Mouse (Mus musculus): ENCODE results near the gene 1700001P01Rik. TPM values are rescaled to one million over a fixed set of nuclear protein-coding genes. Genes with fewer than 3 reads are reported as not detected.
A peak's percentile ranks its signal among the peaks of the same experiment; 100 is the strongest.

1700001P01Rik gene
- polyA plus RNA-seq, 1 experiment from 2014 or later: 0.31 TPM

- Histone ChIP-seq H3K9ac (replicated peaks) (no peak overlapping the region; the same call in 1 of the 2 replicates), H3K9me3 (no peaks in the 10 kb centered on the region), H3K27ac (replicated peaks) (0 out of 2 replicates have a peak overlapping the region, but pooled peaks have one; percentile 49), H3K27me3 (no peaks in the 10 kb centered on the region), H3K4me2 (replicated peaks) (no peak overlapping the region), H3K4me1 (peaks cover 92% of the 10 kb centered on the region), H3K4me3 (no peak overlapping the region), H3K36me3 (peaks cover 25% of the 10 kb centered on the region)
- 36% methylated on average over 5 of the region's 5 CpGs for WGBS
- ATAC-seq (ENCODE audit: low FRiP score, low read depth): no peak
These were observed 33.0 kb upstream of the 1700001P01Rik start for GRCm38 (mm10) chr11:97808621-97809234.

- H3K36me3 ChIP-seq: peaks cover 23% of the 10 kb centered on the region
- H3K9ac ChIP-seq (replicated peaks): no peak overlapping the region
- ATAC-seq (ENCODE audit: low FRiP score, low read depth): no peak
- no peak overlapping the region for H3K4me3 ChIP-seq
- H3K4me1 ChIP-seq: peaks cover 85% of the 10 kb centered on the region
- 85% methylated on average over 2 of the region's 2 CpGs for WGBS
- H3K4me2 ChIP-seq (replicated peaks): no peak overlapping the region
- H3K9me3 ChIP-seq: no peaks in the 10 kb centered on the region
- no peak overlapping the region for H3K27ac ChIP-seq (replicated peaks)
- no peaks in the 10 kb centered on the region for H3K27me3 ChIP-seq
These were observed 32.4 kb upstream of the 1700001P01Rik start for GRCm38 (mm10) chr11:97808093-97808492.

GRCm38 (mm10) chr11:97807626-97808025 lies 31.9 kb upstream of the 1700001P01Rik start:
- H3K4me1 ChIP-seq: peaks cover 81% of the 10 kb centered on the region
- H3K4me2 ChIP-seq (replicated peaks): no peak overlapping the region

GRCm38 (mm10) chr11:97806613-97806964 lies 30.9 kb upstream of the 1700001P01Rik start:
- H3K27ac ChIP-seq (replicated peaks): peak overlapping the region; percentile 74; the same call in 1 of the 2 replicates
- H3K4me1 ChIP-seq: peaks cover 79% of the 10 kb centered on the region
- H3K9me3 ChIP-seq: no peaks in the 10 kb centered on the region
- peak overlapping the region; percentile 36; the same call in 1 of the 2 replicates for H3K4me2 ChIP-seq (replicated peaks)
- peaks cover 23% of the 10 kb centered on the region for H3K36me3 ChIP-seq
- H3K9ac ChIP-seq (replicated peaks): no peak overlapping the region
- ATAC-seq (ENCODE audit: low FRiP score, low read depth): no peak
- H3K27me3 ChIP-seq: no peaks in the 10 kb centered on the region
- H3K4me3 ChIP-seq: no peak overlapping the region
- 64% methylated on average over 7 of the region's 7 CpGs for WGBS

More at GRCm38 (mm10) chr11:97807626-97808025, 31.9 kb upstream of the 1700001P01Rik start:
- H3K27ac ChIP-seq (replicated peaks): peak overlapping the region; percentile 8; the same call in 1 of the 2 replicates
- no peak overlapping the region for H3K9ac ChIP-seq (replicated peaks)
- no peak for ATAC-seq (ENCODE audit: low FRiP score, low read depth)
- H3K9me3 ChIP-seq: no peaks in the 10 kb centered on the region
- 53% methylated on average over 6 of the region's 6 CpGs for WGBS
- H3K27me3 ChIP-seq: no peaks in the 10 kb centered on the region
- H3K4me3 ChIP-seq: no peak overlapping the region
- H3K36me3 ChIP-seq: peaks cover 23% of the 10 kb centered on the region

GRCm38 (mm10) chr11:97805662-97806612 lies 30.2 kb upstream of the 1700001P01Rik start:
- Histone ChIP-seq H3K4me3 (peak overlapping the region; percentile 11; the same call in 1 of the 2 replicates), H3K27ac (replicated peaks) (peak overlapping the region; percentile 74), H3K4me1 (peaks cover 79% of the 10 kb centered on the region), H3K36me3 (peaks cover 23% of the 10 kb centered on the region), H3K27me3 (no peaks in the 10 kb centered on the region), H3K9ac (replicated peaks) (peak overlapping the region; percentile 17; the same call in 1 of the 2 replicates), H3K4me2 (replicated peaks) (peak overlapping the region; percentile 36), H3K9me3 (no peaks in the 10 kb centered on the region)
- 42% methylated on average over 15 of the region's 15 CpGs for WGBS
- ATAC-seq (ENCODE audit: low FRiP score, low read depth): peak; percentile 75

GRCm38 (mm10) chr11:97804841-97805661 lies 29.3 kb upstream of the 1700001P01Rik start:
- peaks cover 23% of the 10 kb centered on the region for H3K36me3 ChIP-seq
- WGBS: 42% methylated on average over 9 of the region's 9 CpGs
- H3K27ac ChIP-seq (replicated peaks): peak overlapping the region; percentile 74
- H3K4me3 ChIP-seq: no peak overlapping the region
- ATAC-seq (ENCODE audit: low FRiP score, low read depth): no peak
- peaks cover 76% of the 10 kb centered on the region for H3K4me1 ChIP-seq
- no peaks in the 10 kb centered on the region for H3K9me3 ChIP-seq
- H3K27me3 ChIP-seq: no peaks in the 10 kb centered on the region
- peak overlapping the region; percentile 36; the same call in 1 of the 2 replicates for H3K4me2 ChIP-seq (replicated peaks)
- peak overlapping the region; percentile 7; the same call in 1 of the 2 replicates for H3K9ac ChIP-seq (replicated peaks)

- Histone ChIP-seq H3K4me3 (no peak overlapping the region), H3K4me2 (replicated peaks) (no peak overlapping the region), H3K9me3 (no peaks in the 10 kb centered on the region), H3K9ac (replicated peaks) (no peak overlapping the region), H3K4me1 (peaks cover 67% of the 10 kb centered on the region), H3K36me3 (peaks cover 14% of the 10 kb centered on the region), H3K27ac (replicated peaks) (no peak overlapping the region), H3K27me3 (no peaks in the 10 kb centered on the region)
- ATAC-seq (ENCODE audit: low FRiP score, low read depth): no peak
- WGBS: 88% methylated on average over 5 of the region's 5 CpGs
These were observed 28.1 kb upstream of the 1700001P01Rik start for GRCm38 (mm10) chr11:97803847-97804246.

- Histone ChIP-seq H3K9me3 (no peaks in the 10 kb centered on the region), H3K27me3 (no peaks in the 10 kb centered on the region), H3K9ac (replicated peaks) (no peak overlapping the region), H3K4me1 (peaks cover 54% of the 10 kb centered on the region), H3K4me3 (0 out of 2 replicates have a peak overlapping the region, but pooled peaks have one; percentile 87), H3K36me3 (peaks cover 7% of the 10 kb centered on the region; the same call in 1 of the 2 replicates), H3K27ac (replicated peaks) (no peak overlapping the region), H3K4me2 (replicated peaks) (peak overlapping the region; percentile 79; the same call in 1 of the 2 replicates)
- 39% methylated on average over 6 of the region's 6 CpGs for WGBS
- no peak for ATAC-seq (ENCODE audit: low FRiP score, low read depth)
These were observed 26.8 kb upstream of the 1700001P01Rik start for GRCm38 (mm10) chr11:97802495-97802894.

- Histone ChIP-seq H3K9ac (replicated peaks) (no peak overlapping the region), H3K4me1 (peaks cover 52% of the 10 kb centered on the region), H3K4me3 (peak overlapping the region; percentile 87), H3K27me3 (no peaks in the 10 kb centered on the region), H3K9me3 (no peaks in the 10 kb centered on the region), H3K4me2 (replicated peaks) (peak overlapping the region; percentile 79), H3K27ac (replicated peaks) (no peak overlapping the region), H3K36me3 (peaks cover 5% of the 10 kb centered on the region; the same call in 1 of the 2 replicates)
- ATAC-seq (ENCODE audit: low FRiP score, low read depth): no peak
- WGBS: 47% methylated on average over 1 of the region's 1 CpGs
These were observed 26.4 kb upstream of the 1700001P01Rik start for GRCm38 (mm10) chr11:97802194-97802470.

- no peaks in the 10 kb centered on the region for H3K9me3 ChIP-seq
- H3K4me3 ChIP-seq: peak overlapping the region; percentile 87
- no peaks in the 10 kb centered on the region for H3K27me3 ChIP-seq
- H3K36me3 ChIP-seq: no peaks in the 10 kb centered on the region
- no peak for ATAC-seq (ENCODE audit: low FRiP score, low read depth)
- peak overlapping the region; percentile 79 for H3K4me2 ChIP-seq (replicated peaks)
- H3K27ac ChIP-seq (replicated peaks): peak overlapping the region; percentile 7; the same call in 1 of the 2 replicates
- peaks cover 47% of the 10 kb centered on the region for H3K4me1 ChIP-seq
- WGBS: 32% methylated on average over 8 of the region's 8 CpGs
- peak overlapping the region; percentile 84; the same call in 1 of the 2 replicates for H3K9ac ChIP-seq (replicated peaks)
These were observed 25.9 kb upstream of the 1700001P01Rik start for GRCm38 (mm10) chr11:97801409-97802193.
